Comparison of ENCODE assay signal across 18 mouse cellular contexts in the genomic region with DNA sequence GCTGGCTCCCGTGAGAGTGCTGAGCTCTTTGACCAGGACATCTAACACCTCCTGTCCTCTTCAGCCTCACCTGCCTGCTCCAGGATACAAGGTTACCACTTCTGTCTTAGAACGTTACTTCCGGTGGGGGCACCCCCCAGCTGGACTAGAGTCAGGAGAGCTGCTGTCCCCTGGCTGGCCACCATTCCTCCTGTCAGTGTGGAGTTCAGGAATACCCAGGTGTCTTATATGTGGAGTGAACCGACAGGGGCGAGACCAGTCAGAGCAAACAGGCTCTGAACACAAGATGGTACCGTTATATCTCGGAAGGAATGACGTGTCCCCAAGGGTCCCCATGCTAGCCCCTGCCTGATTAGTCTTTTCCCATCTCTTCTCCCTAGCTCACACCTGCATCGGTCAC.
DNase-seq lines count a peak whose midpoint lies in the region; ATAC-seq lines count a peak whose summit lies in the region.
"Had no signal": no experiment of that assay in that cellular context is flagged by ENCODE, and none has a peak within 500 bp of the region (broad histone marks: within the 10 kb centered on the region; RNA-seq: fewer than 3 reads in every experiment).

No protein-coding gene starts in this region.

- H3K27ac ChIP-seq in heart, embryonic 13.5 days (replicated peaks), result peak overlapping the region; percentile 90; the same call in 1 of the 2 replicates
- no peak overlapping the region for H3K27ac ChIP-seq in limb, embryonic 13.5 days
- no peak overlapping the region for H3K27ac ChIP-seq in limb, embryonic 10.5 days
- H3K27ac ChIP-seq: embryonic facial prominence, embryonic 12.5 days; forebrain, embryonic 15.5 days; kidney, embryonic 15.5 days had no signal

- no peak for ATAC-seq in heart, embryonic 13.5 days (ENCODE audit: extremely low read depth, insufficient number of reproducible peaks, low FRiP score, low TSS enrichment)
- no peak for ATAC-seq in limb, embryonic 13.5 days (ENCODE audit: low FRiP score, low read depth)
- ATAC-seq: intestine, embryonic 16.5 days had no signal

- peak; percentile 28 to 42 for DNase-seq in cerebellum, postnatal 14 days
- DNase-seq in cerebellum, adult 11 months, result no peak
- DNase-seq in heart, adult 11 months, result no peak
- DNase-seq in limb, embryonic 10.5 days (ENCODE audit: low spot score), result no peak
- no peak for DNase-seq in adrenal gland, adult 18-20 months (ENCODE audit: low spot score in 2 of 2)
- DNase-seq: adrenal gland, adult 8-10 months; adrenal gland, postnatal 36 days; gastrocnemius, postnatal 36 days; heart, adult 18-20 months; kidney, adult 2 months had no signal

- no peak overlapping the region for H3K4me3 ChIP-seq in heart, embryonic 13.5 days
- no peak overlapping the region for H3K4me3 ChIP-seq in limb, embryonic 13.5 days
- H3K4me3 ChIP-seq in limb, embryonic 10.5 days, result no peak overlapping the region

- H3K9ac ChIP-seq in heart, embryonic 13.5 days, result peak overlapping the region; percentile 44; the same call in 1 of the 2 replicates
- no peak overlapping the region for H3K9ac ChIP-seq in limb, embryonic 13.5 days
- H3K9ac ChIP-seq: embryonic facial prominence, embryonic 12.5 days; forebrain, embryonic 15.5 days had no signal

- 64% methylated on average over 9 of the region's 9 CpGs for WGBS in heart, embryonic 13.5 days
- 74% methylated on average over 9 of the region's 9 CpGs for WGBS in limb, embryonic 13.5 days
- 80% methylated on average over 9 of the region's 9 CpGs for WGBS in limb, embryonic 10.5 days

- peaks cover 90% of the 10 kb centered on the region for H3K4me1 ChIP-seq in heart, embryonic 13.5 days
- peaks cover 60% of the 10 kb centered on the region for H3K4me1 ChIP-seq in limb, embryonic 13.5 days
- H3K4me1 ChIP-seq in limb, embryonic 10.5 days, result peaks cover 89% of the 10 kb centered on the region

- H3K9me3 ChIP-seq in heart, embryonic 13.5 days, result no peaks in the 10 kb centered on the region
- H3K9me3 ChIP-seq in limb, embryonic 13.5 days, result no peaks in the 10 kb centered on the region
- H3K9me3 ChIP-seq in limb, embryonic 10.5 days (replicated peaks), result no peaks in the 10 kb centered on the region
- H3K9me3 ChIP-seq: embryonic facial prominence, embryonic 12.5 days; forebrain, embryonic 15.5 days; heart, embryonic 15.5 days; hindbrain, embryonic 15.5 days; kidney, embryonic 15.5 days had no signal

- 0 out of 2 replicates have a peak overlapping the region, but pooled peaks have one; percentile 95 for H3K4me2 ChIP-seq in heart, embryonic 13.5 days
- H3K4me2 ChIP-seq in limb, embryonic 13.5 days (replicated peaks), result peak overlapping the region; percentile 97; the same call in 1 of the 2 replicates

- no peaks in the 10 kb centered on the region for H3K27me3 ChIP-seq in heart, embryonic 13.5 days (replicated peaks)
- peaks cover 15% of the 10 kb centered on the region for H3K27me3 ChIP-seq in limb, embryonic 13.5 days
- peaks cover 19% of the 10 kb centered on the region for H3K27me3 ChIP-seq in limb, embryonic 10.5 days (ENCODE audit: low read depth, poor library complexity, severe bottlenecking)
- H3K27me3 ChIP-seq: heart, embryonic 15.5 days had no signal

- H3K36me3 ChIP-seq in heart, embryonic 13.5 days, result no peaks in the 10 kb centered on the region
- no peaks in the 10 kb centered on the region for H3K36me3 ChIP-seq in limb, embryonic 13.5 days
- no peaks in the 10 kb centered on the region for H3K36me3 ChIP-seq in limb, embryonic 10.5 days
- H3K36me3 ChIP-seq: embryonic facial prominence, embryonic 12.5 days; forebrain, embryonic 15.5 days; heart, embryonic 15.5 days; hindbrain, embryonic 15.5 days; kidney, embryonic 15.5 days had no signal

Comparison
In these comparisons a context has a peak if more than half of its experiments do, and no peak if none do; other contexts are left out.
1. DNase-seq: peak in cerebellum, postnatal 14 days (2 of 2); none in cerebellum, adult 11 months (single experiment), heart, adult 11 months (single experiment), limb, embryonic 10.5 days (single experiment) and adrenal gland, adult 18-20 months (0 of 2).